Mouse (Mus musculus) thymus, adult 2 months (tissue): Measurements from ENCODE around the gene Col24a1.

Source experiments
- CTCF ChIP-seq: fragments of 200-500 bp; IDR thresholded peaks from 2 replicates; pipeline ENCODE4 v1.5.1; 2012; ENCODE audit warnings: mild to moderate bottlenecking, control low read depth, low read length, moderate library complexity, borderline replicate concordance; ENCODE audit not compliant: control insufficient read depth, poor library complexity, insufficient read depth; ENCODE audit errors: extremely low read depth
- POLR2A ChIP-seq: fragments of 200-500 bp; IDR thresholded peaks from 2 replicates; pipeline ENCODE4 v1.6.1; 2012; ENCODE audit warnings: mild to moderate bottlenecking, low read length, control low read depth, moderate library complexity; ENCODE audit not compliant: control insufficient read depth, poor library complexity, insufficient read depth; ENCODE audit errors: extremely low read depth

GRCm38 (mm10) chr3:145595354-145595753, 303.1 kb downstream of the Col24a1 start:
- no peak for TF ChIP-seq CTCF
- no peak for TF ChIP-seq POLR2A
